Mouse (Mus musculus) kidney, postnatal 25 days (tissue): ENCODE data around the gene Dcbld1.

Experiments used
- DNase-seq, 2 experiments: peaks; one replicate each; pipeline ENCODE4 v3.0.0; 2021; ENCODE audit warnings: mixed read lengths in 2 of 2

The Dcbld1 gene

GRCm38 (mm10) chr10:52309196-52309595 lies 75.8 kb downstream of the Dcbld1 start:
- peak; percentile 77 to 90 for DNase-seq

- no peak for DNase-seq
Observed at GRCm38 (mm10) chr10:52319506-52320286, 86.3 kb downstream of the Dcbld1 start.

GRCm38 (mm10) chr10:52321918-52322317 lies 88.5 kb downstream of the Dcbld1 start:
- DNase-seq, result no peak

GRCm38 (mm10) chr10:52331007-52331406 lies 97.6 kb downstream of the Dcbld1 start:
- DNase-seq, result peak in 1 of 2 experiments; percentile 78

- DNase-seq, result peak in 1 of 2 experiments; percentile 20
Observed at GRCm38 (mm10) chr10:52343324-52343723, 109.9 kb downstream of the Dcbld1 start.

GRCm38 (mm10) chr10:52353184-52353583 lies 119.8 kb downstream of the Dcbld1 start:
- DNase-seq, result no peak

GRCm38 (mm10) chr10:52358467-52358866 lies 125.0 kb downstream of the Dcbld1 start, which contains the start of gene Gm26741:
TSS of gene Gm26741 (plus strand) at chr10:52358767.
- no peak for DNase-seq

GRCm38 (mm10) chr10:52360241-52360735 lies 126.9 kb downstream of the Dcbld1 start:
- DNase-seq, result no peak

GRCm38 (mm10) chr10:52360862-52361609 lies 127.6 kb downstream of the Dcbld1 start:
- DNase-seq, result peak in 1 of 2 experiments; percentile 42

GRCm38 (mm10) chr10:52368376-52368775 lies 135.0 kb downstream of the Dcbld1 start:
- no peak for DNase-seq
